Mouse (Mus musculus) forebrain, embryonic 11.5 days (tissue): ENCODE measurements around the gene Kctd18. TPM values are rescaled to one million over a fixed set of nuclear protein-coding genes. Genes with fewer than 3 reads are reported as not detected.
A peak's percentile ranks its signal among the peaks of the same experiment; 100 is the strongest.

Experiments used
- ATAC-seq: fragments of 200-750 bp; cut with Nextera tagmentation; replicated peaks from 2 replicates; pipeline ENCODE4 v1.8.0; 2017; ENCODE audit warnings: moderate TSS enrichment; ENCODE audit not compliant: low FRiP score
- DNase-seq: peaks from one replicate; pipeline ENCODE4 v3.0.0-alpha.2; 2017; ENCODE audit warnings: low spot score
- H3K27ac ChIP-seq: fragments of 300-500 bp; sonication (generic); 2 replicates; pipeline ENCODE4 v1.5.1; 2014; ENCODE audit warnings: low read depth, low read length
- H3K27me3 ChIP-seq: fragments of 300-500 bp; sonication (generic); 2 replicates; pipeline ENCODE4 v1.6.1; 2014; ENCODE audit warnings: mild to moderate bottlenecking, low read length, mixed read lengths; ENCODE audit not compliant: control insufficient read depth, insufficient read depth
- H3K36me3 ChIP-seq: fragments of 300-500 bp; sonication (generic); 2 replicates; pipeline ENCODE4 v1.6.1; 2014; ENCODE audit warnings: mild to moderate bottlenecking, low read length, moderate library complexity, mixed read lengths; ENCODE audit not compliant: control insufficient read depth, insufficient read depth
- H3K4me1 ChIP-seq: fragments of 300-500 bp; sonication (generic); replicated peaks from 2 replicates; pipeline ENCODE4 v1.6.1; 2014; ENCODE audit warnings: low read length, mixed read lengths; ENCODE audit not compliant: control insufficient read depth, insufficient read depth
- H3K4me2 ChIP-seq: fragments of 300-500 bp; sonication (generic); 2 replicates; pipeline ENCODE4 v1.6.1; 2014; ENCODE audit warnings: low read depth, mild to moderate bottlenecking, low read length, moderate library complexity, mixed read lengths; ENCODE audit not compliant: severe bottlenecking
- H3K4me3 ChIP-seq: fragments of 300-500 bp; sonication (generic); 2 replicates; pipeline ENCODE4 v1.5.1; 2014; ENCODE audit warnings: low read depth, low read length
- H3K9ac ChIP-seq: fragments of 300-500 bp; sonication (generic); 2 replicates; pipeline ENCODE4 v1.6.1; 2014; ENCODE audit warnings: low read length
- H3K9me3 ChIP-seq: fragments of 300-500 bp; sonication (generic); 2 replicates; pipeline ENCODE4 v1.6.1; 2016; ENCODE audit warnings: low read length, mixed read lengths; ENCODE audit not compliant: control insufficient read depth
- WGBS: fragments of 180-500 bp; shearing (Covaris S2); extraction: QIAGEN DNeasy Blood & Tissue Kit; methylation state at CpG from one replicate; pipeline ENCODE4 v1.1.7; 2014; 5-methylcytosine and 5-hydroxymethylcytosine counted together
- polyA plus RNA-seq: library from polyadenylated mRNA; unstranded; fragments of >200 nt; fragmentation: Nextera tagmentation; extraction: Ambion mirVana; gene quantifications from 2 replicates; pipeline ENCODE4 v1.2.1, GENCODE M21; 2014

The Kctd18 gene
- 19.5 TPM in 2 replicates for polyA plus RNA-seq

DNA sequence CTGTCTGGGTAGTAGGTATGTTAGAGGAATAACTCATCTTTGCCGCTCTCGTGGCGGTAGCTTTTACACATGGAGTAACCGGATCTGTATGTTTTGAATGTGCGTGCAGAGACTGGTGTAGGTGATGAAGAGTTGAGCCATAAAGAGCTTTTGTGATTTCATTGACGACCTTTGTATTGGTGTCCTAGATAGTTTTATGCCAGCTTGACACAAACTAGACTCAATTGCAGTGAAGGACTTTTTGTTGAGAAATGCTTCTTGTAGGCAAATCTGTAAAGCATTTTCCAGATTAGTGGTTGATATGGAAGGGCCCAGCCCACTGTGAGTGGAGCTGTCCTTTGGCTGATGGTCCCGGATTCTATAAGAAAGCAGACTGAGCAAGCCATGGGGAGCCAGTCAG lies at the start of gene Kctd18:
TSS of gene Kctd18 (minus strand) at position 101 of the 400 bp plus-strand sequence.
- Histone ChIP-seq H3K36me3 (no peaks in the 10 kb centered on the region; the same call in none of the 2 replicates), H3K27me3 (no peaks in the 10 kb centered on the region), H3K9ac (no peak within 1 kb of the TSS), H3K27ac (no peak within 1 kb of the TSS), H3K4me3 (no peak within 1 kb of the TSS), H3K4me1 (no peaks in the 10 kb centered on the region), H3K4me2 (no peak within 1 kb of the TSS), H3K9me3 (no peaks in the 10 kb centered on the region)
- DNase-seq (no peak), ATAC-seq (no peak)
- WGBS: 95% methylated on average over 7 of the region's 7 CpGs

DNA sequence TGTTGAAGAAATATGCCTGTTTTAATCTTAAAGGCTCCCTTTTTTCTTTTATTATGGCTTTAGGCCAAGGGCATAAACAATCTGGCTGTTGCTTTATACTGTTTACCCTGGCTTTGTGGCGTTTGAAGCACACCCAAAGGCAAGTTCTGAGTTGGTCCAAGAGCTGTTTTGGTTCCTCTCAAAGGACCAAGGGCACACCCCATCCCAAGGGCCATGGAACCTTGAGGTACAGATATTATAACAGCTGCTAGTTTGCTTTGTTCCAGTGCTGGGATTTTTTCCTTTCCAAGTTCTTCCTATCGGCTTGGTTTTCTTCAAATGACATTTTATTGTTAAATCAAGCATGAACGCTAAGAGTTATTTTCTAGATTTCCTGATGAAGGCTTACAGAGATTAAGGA lies 46.9 kb upstream of the Kctd18 start:
- Histone ChIP-seq H3K4me2 (no peak overlapping the region), H3K9me3 (no peaks in the 10 kb centered on the region), H3K36me3 (no peaks in the 10 kb centered on the region), H3K27me3 (no peaks in the 10 kb centered on the region), H3K4me1 (no peaks in the 10 kb centered on the region), H3K4me3 (no peak overlapping the region), H3K27ac (no peak overlapping the region), H3K9ac (no peak overlapping the region)
- DNase-seq (no peak), ATAC-seq (no peak)
- 76% methylated on average over 3 of the region's 3 CpGs for whole genome bisulfite sequencing

DNA sequence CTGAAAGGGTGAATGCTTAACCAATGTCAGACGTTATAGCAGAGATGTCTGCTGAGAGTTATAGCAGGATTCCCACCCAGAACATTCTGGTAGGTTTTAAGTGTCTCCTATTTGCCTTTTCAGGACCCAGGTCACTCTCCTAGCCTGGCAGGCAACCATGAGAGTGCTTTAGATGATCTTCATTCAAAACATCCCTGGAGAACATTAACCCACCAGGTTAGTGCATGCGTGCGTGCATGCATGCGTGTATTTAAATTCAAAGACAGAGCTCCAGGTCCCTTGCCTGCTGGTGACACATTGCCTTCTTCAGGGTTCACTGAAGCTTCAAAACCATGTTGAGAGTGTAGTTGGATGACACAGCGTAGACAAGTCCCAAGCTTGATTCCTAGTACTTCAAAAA lies 46.4 kb upstream of the Kctd18 start:
- ATAC-seq (no peak), DNase-seq (no peak)
- 90% methylated on average over 5 of the region's 5 CpGs for WGBS
- Histone ChIP-seq H3K36me3 (no peaks in the 10 kb centered on the region), H3K4me2 (no peak overlapping the region), H3K27me3 (no peaks in the 10 kb centered on the region), H3K4me1 (no peaks in the 10 kb centered on the region), H3K9me3 (no peaks in the 10 kb centered on the region), H3K27ac (no peak overlapping the region), H3K4me3 (no peak overlapping the region), H3K9ac (no peak overlapping the region)

DNA sequence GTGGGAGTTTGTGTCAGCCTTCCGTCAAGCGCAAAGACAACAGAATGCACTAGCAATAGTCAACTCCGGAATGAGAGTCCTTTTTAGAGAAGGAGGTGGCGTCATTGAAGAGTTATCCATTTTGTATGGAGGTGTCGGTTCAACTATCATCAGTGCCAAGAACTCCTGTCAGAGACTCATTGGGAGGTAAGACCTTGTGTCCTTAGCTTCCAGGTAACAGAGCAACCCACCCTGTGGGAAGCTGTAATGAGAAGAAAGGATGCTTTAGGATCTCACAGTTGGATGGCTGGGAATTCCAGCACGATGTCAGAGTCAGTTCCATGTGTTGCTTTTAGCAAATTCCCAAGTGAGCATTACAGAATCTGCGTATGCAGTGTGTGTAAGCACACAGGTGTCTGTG lies 43.4 kb upstream of the Kctd18 start:
- no peak overlapping the region for H3K27ac ChIP-seq
- ATAC-seq: no peak
- H3K27me3 ChIP-seq: no peaks in the 10 kb centered on the region
- H3K4me1 ChIP-seq: no peaks in the 10 kb centered on the region
- H3K36me3 ChIP-seq: no peaks in the 10 kb centered on the region
- no peak overlapping the region for H3K4me2 ChIP-seq
- DNase-seq: no peak
- WGBS: 91% methylated on average over 7 of the region's 7 CpGs
- no peaks in the 10 kb centered on the region for H3K9me3 ChIP-seq
- H3K9ac ChIP-seq: no peak overlapping the region
- H3K4me3 ChIP-seq: no peak overlapping the region

DNA sequence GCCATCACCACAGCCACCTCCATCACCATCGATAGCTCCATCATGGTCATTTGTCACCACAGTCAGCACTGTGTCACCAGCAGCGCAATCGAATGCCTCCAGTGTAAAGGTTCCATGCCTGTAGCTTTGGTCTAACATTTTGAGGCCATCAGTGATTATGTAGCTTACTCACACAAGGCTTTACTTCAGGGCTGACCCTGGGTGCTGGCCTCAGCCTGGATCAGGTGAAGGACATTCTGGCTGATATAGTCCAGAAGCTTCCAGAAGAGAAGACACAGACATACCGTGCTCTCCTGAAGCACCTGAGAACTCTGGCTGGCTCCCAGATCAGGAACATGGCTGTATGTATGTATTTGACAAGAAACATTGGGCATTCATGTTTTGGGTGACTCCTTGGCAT lies 40.1 kb upstream of the Kctd18 start:
- no peak for ATAC-seq
- 96% methylated on average over 4 of the region's 4 CpGs for WGBS
- 0 out of 2 replicates have a peak, but pooled peaks cover 1% of the 10 kb centered on the region for H3K4me1 ChIP-seq
- no peaks in the 10 kb centered on the region for H3K9me3 ChIP-seq
- no peak for DNase-seq
- H3K36me3 ChIP-seq: no peaks in the 10 kb centered on the region
- H3K4me3 ChIP-seq: no peak overlapping the region
- no peak overlapping the region for H3K27ac ChIP-seq
- no peak overlapping the region for H3K9ac ChIP-seq
- no peak overlapping the region for H3K4me2 ChIP-seq
- no peaks in the 10 kb centered on the region for H3K27me3 ChIP-seq

DNA sequence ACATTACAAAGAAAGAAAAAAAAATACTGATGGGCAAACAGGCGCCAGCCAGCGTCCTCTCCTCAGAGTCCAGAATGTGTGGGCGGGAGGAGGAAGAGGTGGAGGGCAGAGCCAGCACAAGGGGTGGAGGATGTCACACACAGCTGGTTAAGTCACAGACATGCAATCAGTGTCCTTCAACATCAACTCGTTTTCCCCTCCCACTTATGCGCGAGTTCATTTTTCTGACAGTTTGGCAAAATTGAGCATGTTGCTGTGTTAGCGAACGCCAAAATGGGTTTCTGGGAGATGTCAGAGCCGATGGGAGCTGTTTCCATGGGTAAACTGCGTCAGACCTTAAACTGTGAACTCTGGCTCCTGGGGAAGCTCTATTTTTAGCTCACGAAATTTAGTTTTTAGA lies 38.2 kb upstream of the Kctd18 start:
- Histone ChIP-seq H3K27ac (no peak overlapping the region), H3K4me3 (no peak overlapping the region), H3K9me3 (no peaks in the 10 kb centered on the region), H3K4me1 (0 out of 2 replicates have a peak, but pooled peaks cover 1% of the 10 kb centered on the region), H3K9ac (no peak overlapping the region), H3K36me3 (no peaks in the 10 kb centered on the region), H3K4me2 (no peak overlapping the region), H3K27me3 (no peaks in the 10 kb centered on the region)
- ATAC-seq (no peak), DNase-seq (no peak)
- whole genome bisulfite sequencing: 89% methylated on average over 11 of the region's 11 CpGs

DNA sequence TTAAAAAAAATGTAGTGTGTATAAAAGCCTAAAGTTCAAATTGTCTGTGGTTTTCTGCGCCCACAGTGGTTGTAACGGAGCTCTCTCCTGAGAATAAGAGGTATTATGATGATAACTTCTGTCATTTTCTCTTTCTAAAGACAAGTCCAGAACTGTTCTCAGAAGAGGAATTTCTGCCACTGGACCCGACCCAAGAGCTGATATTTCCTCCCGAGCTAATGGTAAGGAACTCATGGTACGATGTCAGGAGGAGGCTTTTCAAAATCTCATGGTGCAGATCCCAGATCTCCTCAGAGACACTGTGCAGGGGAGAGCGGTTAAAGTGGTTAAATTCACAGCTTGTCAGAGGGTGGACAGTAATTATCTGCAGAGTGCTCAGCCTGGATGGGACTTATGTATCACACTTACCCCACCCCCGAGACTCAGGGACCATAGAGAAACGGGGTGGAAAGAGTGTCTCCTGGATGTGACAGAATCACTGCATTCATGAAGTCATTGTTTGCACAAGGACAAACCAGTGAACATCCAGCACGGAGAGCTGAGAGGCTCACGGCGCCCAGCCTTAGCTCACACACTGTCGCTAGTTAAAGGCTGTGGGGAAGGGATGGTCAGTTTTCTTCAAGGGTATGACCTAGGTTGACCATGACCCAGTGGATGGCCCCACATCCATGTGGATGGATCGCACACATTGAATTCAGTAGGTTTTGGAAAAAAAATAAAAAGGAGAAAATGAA lies 37.5 kb upstream of the Kctd18 start:
- no peak overlapping the region for H3K9ac ChIP-seq
- 0 out of 2 replicates have a peak, but pooled peaks cover 1% of the 10 kb centered on the region for H3K4me1 ChIP-seq
- ATAC-seq (no peak), DNase-seq (no peak)
- WGBS: 85% methylated on average over 13 of the region's 13 CpGs
- H3K27me3 ChIP-seq: no peaks in the 10 kb centered on the region
- no peak overlapping the region for H3K27ac ChIP-seq
- no peak overlapping the region for H3K4me3 ChIP-seq
- no peaks in the 10 kb centered on the region for H3K36me3 ChIP-seq
- H3K9me3 ChIP-seq: no peaks in the 10 kb centered on the region
- H3K4me2 ChIP-seq: no peak overlapping the region

DNA sequence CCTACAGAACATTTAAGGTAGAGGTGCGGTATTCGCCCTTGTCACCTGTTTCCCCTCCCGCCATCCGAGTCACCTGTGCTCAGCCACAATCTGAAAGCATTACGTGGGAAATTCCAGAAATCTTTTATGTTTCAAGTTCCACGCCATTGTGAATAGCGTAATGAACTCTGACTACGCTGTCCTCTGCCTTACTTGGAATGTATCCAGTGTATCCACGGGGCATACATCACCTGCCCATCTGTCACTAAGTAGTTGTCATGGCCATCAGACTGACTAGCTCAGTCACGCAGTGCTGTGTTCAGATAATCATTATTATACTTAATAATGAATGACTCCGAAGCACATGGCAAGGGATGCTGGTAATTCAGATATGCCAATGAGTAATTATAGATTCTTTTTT lies 36.8 kb upstream of the Kctd18 start:
- WGBS: 91% methylated on average over 11 of the region's 11 CpGs
- Histone ChIP-seq H3K4me2 (no peak overlapping the region), H3K9ac (no peak overlapping the region), H3K27ac (no peak overlapping the region), H3K4me3 (no peak overlapping the region), H3K4me1 (0 out of 2 replicates have a peak, but pooled peaks cover 1% of the 10 kb centered on the region), H3K9me3 (no peaks in the 10 kb centered on the region), H3K27me3 (no peaks in the 10 kb centered on the region), H3K36me3 (no peaks in the 10 kb centered on the region)
- no peak for DNase-seq
- no peak for ATAC-seq

DNA sequence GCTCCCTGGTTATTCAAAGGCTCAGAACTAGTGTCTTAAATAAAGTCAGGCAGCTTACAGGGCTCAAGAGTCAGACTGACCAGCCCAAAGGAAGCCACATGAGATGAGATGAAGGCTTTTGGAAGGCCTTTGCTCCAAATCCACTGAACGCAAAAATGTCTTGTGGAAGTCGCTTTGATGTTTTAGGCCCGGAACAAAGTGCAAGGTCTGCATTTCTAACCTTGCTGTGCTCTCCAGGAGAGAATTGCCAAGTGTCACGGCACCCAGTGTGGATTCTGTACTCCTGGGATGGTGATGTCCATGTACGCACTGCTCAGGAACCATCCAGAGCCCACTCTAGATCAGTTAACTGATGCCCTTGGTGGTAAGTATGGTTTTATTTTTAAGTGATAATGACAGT lies 30.4 kb upstream of the Kctd18 start:
- no peak overlapping the region for H3K4me3 ChIP-seq
- no peak overlapping the region for H3K9ac ChIP-seq
- DNase-seq: peak; percentile 31
- no peaks in the 10 kb centered on the region; the same call in 1 of the 2 replicates for H3K4me1 ChIP-seq
- no peaks in the 10 kb centered on the region for H3K36me3 ChIP-seq
- H3K27me3 ChIP-seq: no peaks in the 10 kb centered on the region
- no peak overlapping the region for H3K4me2 ChIP-seq
- 86% methylated on average over 5 of the region's 5 CpGs for WGBS
- no peak overlapping the region for H3K27ac ChIP-seq
- H3K9me3 ChIP-seq: no peaks in the 10 kb centered on the region
- no peak for ATAC-seq
